Mouse (Mus musculus): ENCODE results near the gene Tnfrsf8. TPM values are rescaled to one million over a fixed set of nuclear protein-coding genes. Genes with fewer than 3 reads are reported as not detected.

The Tnfrsf8 gene
- polyA plus RNA-seq, 1 experiment from 2014 or later: not detected

GRCm38 (mm10) chr4:145278724-145279370 lies 36.1 kb downstream of the Tnfrsf8 start:
- Histone ChIP-seq H3K36me3 (no peaks in the 10 kb centered on the region), H3K9me3 (no peaks in the 10 kb centered on the region), H3K4me2 (replicated peaks) (no peak overlapping the region), H3K9ac (replicated peaks) (no peak overlapping the region), H3K4me1 (no peaks in the 10 kb centered on the region), H3K4me3 (no peak overlapping the region), H3K27ac (replicated peaks) (no peak overlapping the region), H3K27me3 (no peaks in the 10 kb centered on the region)
- ATAC-seq (ENCODE audit: low FRiP score, low read depth): no peak
- 76% methylated on average over 3 of the region's 3 CpGs for WGBS

- H3K4me2 ChIP-seq (replicated peaks): no peak overlapping the region
- no peaks in the 10 kb centered on the region for H3K4me1 ChIP-seq
- ATAC-seq (ENCODE audit: low FRiP score, low read depth): no peak
- H3K9me3 ChIP-seq: no peaks in the 10 kb centered on the region
- H3K27me3 ChIP-seq: no peaks in the 10 kb centered on the region
- no peak overlapping the region for H3K27ac ChIP-seq (replicated peaks)
- H3K4me3 ChIP-seq: no peak overlapping the region
- 92% methylated on average over 2 of the region's 2 CpGs for WGBS
- no peaks in the 10 kb centered on the region for H3K36me3 ChIP-seq
- no peak overlapping the region for H3K9ac ChIP-seq (replicated peaks)
Observed at GRCm38 (mm10) chr4:145278231-145278630, 36.7 kb downstream of the Tnfrsf8 start.

GRCm38 (mm10) chr4:145276368-145277249 lies 38.4 kb downstream of the Tnfrsf8 start:
- 89% methylated on average over 6 of the region's 6 CpGs for whole genome bisulfite sequencing
- Histone ChIP-seq H3K27me3 (no peaks in the 10 kb centered on the region), H3K9ac (replicated peaks) (no peak overlapping the region), H3K4me1 (no peaks in the 10 kb centered on the region), H3K27ac (replicated peaks) (no peak overlapping the region), H3K4me3 (no peak overlapping the region), H3K9me3 (no peaks in the 10 kb centered on the region), H3K4me2 (replicated peaks) (no peak overlapping the region), H3K36me3 (no peaks in the 10 kb centered on the region)
- no peak for ATAC-seq (ENCODE audit: low FRiP score, low read depth)

GRCm38 (mm10) chr4:145274887-145275286 lies 40.1 kb downstream of the Tnfrsf8 start:
- Histone ChIP-seq H3K4me2 (replicated peaks) (no peak overlapping the region), H3K36me3 (no peaks in the 10 kb centered on the region), H3K4me1 (no peaks in the 10 kb centered on the region), H3K27ac (replicated peaks) (no peak overlapping the region), H3K9me3 (no peaks in the 10 kb centered on the region), H3K27me3 (no peaks in the 10 kb centered on the region), H3K9ac (replicated peaks) (no peak overlapping the region), H3K4me3 (no peak overlapping the region)
- WGBS: 94% methylated on average over 5 of the region's 5 CpGs
- ATAC-seq (ENCODE audit: low FRiP score, low read depth): no peak

GRCm38 (mm10) chr4:145273923-145274322 lies 41.0 kb downstream of the Tnfrsf8 start:
- Histone ChIP-seq H3K4me1 (no peaks in the 10 kb centered on the region), H3K9me3 (no peaks in the 10 kb centered on the region), H3K9ac (replicated peaks) (no peak overlapping the region), H3K4me3 (no peak overlapping the region), H3K4me2 (replicated peaks) (no peak overlapping the region), H3K27me3 (no peaks in the 10 kb centered on the region), H3K36me3 (no peaks in the 10 kb centered on the region), H3K27ac (replicated peaks) (no peak overlapping the region)
- ATAC-seq (ENCODE audit: low FRiP score, low read depth): no peak
- 87% methylated on average over 5 of the region's 5 CpGs for WGBS

- Histone ChIP-seq H3K4me2 (replicated peaks) (no peak overlapping the region), H3K9me3 (no peaks in the 10 kb centered on the region), H3K27me3 (no peaks in the 10 kb centered on the region), H3K27ac (replicated peaks) (no peak overlapping the region), H3K4me1 (no peaks in the 10 kb centered on the region), H3K9ac (replicated peaks) (no peak overlapping the region), H3K36me3 (no peaks in the 10 kb centered on the region), H3K4me3 (no peak overlapping the region)
- WGBS: 74% methylated on average over 1 of the region's 1 CpGs
- no peak for ATAC-seq (ENCODE audit: low FRiP score, low read depth)
Observed at GRCm38 (mm10) chr4:145272763-145273162, 42.2 kb downstream of the Tnfrsf8 start.

GRCm38 (mm10) chr4:145271634-145272033 lies 43.3 kb downstream of the Tnfrsf8 start:
- no peak for ATAC-seq (ENCODE audit: low FRiP score, low read depth)
- no peak overlapping the region for H3K9ac ChIP-seq (replicated peaks)
- WGBS: 81% methylated on average over 4 of the region's 4 CpGs
- no peak overlapping the region for H3K27ac ChIP-seq (replicated peaks)
- H3K36me3 ChIP-seq: no peaks in the 10 kb centered on the region
- no peak overlapping the region for H3K4me2 ChIP-seq (replicated peaks)
- no peaks in the 10 kb centered on the region for H3K4me1 ChIP-seq
- no peak overlapping the region for H3K4me3 ChIP-seq
- H3K27me3 ChIP-seq: no peaks in the 10 kb centered on the region
- no peaks in the 10 kb centered on the region for H3K9me3 ChIP-seq

- WGBS: 89% methylated on average over 5 of the region's 5 CpGs
- H3K4me2 ChIP-seq (replicated peaks): no peak overlapping the region
- H3K36me3 ChIP-seq: no peaks in the 10 kb centered on the region
- H3K9ac ChIP-seq (replicated peaks): no peak overlapping the region
- H3K9me3 ChIP-seq: no peaks in the 10 kb centered on the region
- no peak overlapping the region for H3K27ac ChIP-seq (replicated peaks)
- no peak for ATAC-seq (ENCODE audit: low FRiP score, low read depth)
- no peak overlapping the region for H3K4me3 ChIP-seq
- H3K27me3 ChIP-seq: no peaks in the 10 kb centered on the region
- H3K4me1 ChIP-seq: no peaks in the 10 kb centered on the region
Observed at GRCm38 (mm10) chr4:145270136-145270535, 44.8 kb downstream of the Tnfrsf8 start.

- H3K4me3 ChIP-seq: no peak overlapping the region
Observed at GRCm38 (mm10) chr4:145267631-145268110, 47.3 kb downstream of the Tnfrsf8 start.

GRCm38 (mm10) chr4:145266505-145266904 lies 48.5 kb downstream of the Tnfrsf8 start:
- no peak for ATAC-seq (ENCODE audit: low FRiP score, low read depth)
- no peak overlapping the region for H3K27ac ChIP-seq (replicated peaks)
- H3K4me1 ChIP-seq: no peaks in the 10 kb centered on the region
- H3K4me2 ChIP-seq (replicated peaks): no peak overlapping the region
- H3K9ac ChIP-seq (replicated peaks): no peak overlapping the region
- WGBS: 81% methylated on average over 4 of the region's 4 CpGs
- H3K36me3 ChIP-seq: no peaks in the 10 kb centered on the region
- no peaks in the 10 kb centered on the region for H3K27me3 ChIP-seq
- no peak overlapping the region for H3K4me3 ChIP-seq
- H3K9me3 ChIP-seq: no peaks in the 10 kb centered on the region

More at GRCm38 (mm10) chr4:145267631-145268110, 47.3 kb downstream of the Tnfrsf8 start:
- H3K4me2 ChIP-seq (replicated peaks): no peak overlapping the region
- no peak overlapping the region for H3K9ac ChIP-seq (replicated peaks)
- no peak for ATAC-seq (ENCODE audit: low FRiP score, low read depth)
- no peak overlapping the region for H3K27ac ChIP-seq (replicated peaks)
- H3K36me3 ChIP-seq: no peaks in the 10 kb centered on the region
- no peaks in the 10 kb centered on the region for H3K27me3 ChIP-seq
- no peaks in the 10 kb centered on the region for H3K9me3 ChIP-seq
- 80% methylated on average over 4 of the region's 4 CpGs for WGBS
- H3K4me1 ChIP-seq: no peaks in the 10 kb centered on the region

- no peak overlapping the region for H3K27ac ChIP-seq (replicated peaks)
- no peaks in the 10 kb centered on the region for H3K4me1 ChIP-seq
- H3K36me3 ChIP-seq: no peaks in the 10 kb centered on the region
- H3K4me3 ChIP-seq: no peak overlapping the region
- no peak overlapping the region for H3K9ac ChIP-seq (replicated peaks)
- no peaks in the 10 kb centered on the region for H3K9me3 ChIP-seq
- H3K4me2 ChIP-seq (replicated peaks): no peak overlapping the region
- WGBS: 60% methylated on average over 2 of the region's 2 CpGs
- H3K27me3 ChIP-seq: no peaks in the 10 kb centered on the region
- no peak for ATAC-seq (ENCODE audit: low FRiP score, low read depth)
Observed at GRCm38 (mm10) chr4:145264761-145265160, 50.2 kb downstream of the Tnfrsf8 start.

GRCm38 (mm10) chr4:145263583-145263982 lies 51.4 kb downstream of the Tnfrsf8 start:
- WGBS: 100% methylated on average over 1 of the region's 1 CpGs
- no peak overlapping the region for H3K27ac ChIP-seq (replicated peaks)
- H3K27me3 ChIP-seq: no peaks in the 10 kb centered on the region
- H3K9me3 ChIP-seq: no peaks in the 10 kb centered on the region
- H3K36me3 ChIP-seq: no peaks in the 10 kb centered on the region
- no peak overlapping the region for H3K4me3 ChIP-seq
- no peak overlapping the region for H3K9ac ChIP-seq (replicated peaks)
- H3K4me1 ChIP-seq: no peaks in the 10 kb centered on the region
- ATAC-seq (ENCODE audit: low FRiP score, low read depth): no peak
- H3K4me2 ChIP-seq (replicated peaks): no peak overlapping the region
